Mouse (Mus musculus): ENCODE measurements around the gene Strip2.

The Strip2 gene

DNA sequence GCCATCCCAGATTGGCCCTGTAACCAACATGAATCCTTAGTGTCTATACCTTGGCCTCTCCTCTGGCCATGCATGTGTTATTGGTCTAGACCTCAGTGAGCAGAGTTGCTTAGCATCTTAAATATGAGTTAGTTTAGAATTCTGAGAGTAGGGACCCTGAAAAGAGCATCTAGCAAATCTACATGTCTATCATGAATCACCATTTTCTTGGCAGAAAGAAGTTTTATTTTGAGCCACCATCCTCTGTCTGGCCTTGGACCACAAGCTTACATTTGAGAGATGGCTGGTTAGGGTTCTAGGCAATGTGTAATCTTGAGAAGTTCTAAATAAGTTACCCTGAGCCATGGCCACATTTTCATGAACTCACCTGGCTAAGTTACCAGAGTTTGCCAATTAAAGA, 13.3 kb downstream of the Strip2 start:
- DNase-seq (ENCODE audit: low spot score), result no peak

DNA sequence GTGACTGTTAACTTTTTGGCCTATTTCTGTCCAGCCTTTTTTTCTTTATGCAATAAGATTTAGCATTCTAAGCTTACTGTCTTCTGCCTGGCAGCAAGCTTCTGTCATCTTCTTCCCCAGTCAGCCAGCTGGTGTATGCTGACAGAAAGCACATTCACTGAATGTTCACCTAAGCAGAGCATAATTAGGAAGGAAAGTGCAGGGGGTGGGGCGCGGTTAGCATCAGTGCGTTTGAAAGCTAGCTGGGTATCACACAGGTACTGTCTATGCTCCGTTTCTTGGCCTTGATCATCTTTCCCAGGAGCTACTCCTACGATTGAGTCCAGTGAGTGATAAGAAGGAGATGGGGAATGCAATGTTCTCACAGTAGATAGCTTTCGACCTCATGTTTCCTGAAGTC, 13.9 kb downstream of the Strip2 start:
- no peak for DNase-seq (ENCODE audit: low spot score)

DNA sequence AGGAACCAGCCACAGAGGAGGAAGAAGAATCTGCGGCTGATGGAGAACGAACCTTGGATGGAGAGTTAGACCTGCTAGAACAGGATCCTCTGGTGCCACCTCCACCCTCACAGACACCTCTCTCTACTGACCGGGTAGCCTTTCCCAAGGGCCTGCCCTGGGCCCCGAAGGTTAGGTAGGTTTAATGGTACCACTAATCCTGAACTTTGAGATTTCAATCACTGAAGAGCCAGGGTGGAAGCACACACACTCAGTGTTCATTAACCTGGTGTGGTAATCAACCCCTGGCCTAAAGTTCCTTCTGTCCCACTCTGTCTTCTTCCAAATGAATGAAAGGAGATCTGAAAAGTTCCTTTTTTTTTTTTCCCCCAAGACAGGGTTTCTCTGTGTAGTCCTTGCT, 14.4 kb downstream of the Strip2 start:
- DNase-seq (ENCODE audit: low spot score), result no peak

DNA sequence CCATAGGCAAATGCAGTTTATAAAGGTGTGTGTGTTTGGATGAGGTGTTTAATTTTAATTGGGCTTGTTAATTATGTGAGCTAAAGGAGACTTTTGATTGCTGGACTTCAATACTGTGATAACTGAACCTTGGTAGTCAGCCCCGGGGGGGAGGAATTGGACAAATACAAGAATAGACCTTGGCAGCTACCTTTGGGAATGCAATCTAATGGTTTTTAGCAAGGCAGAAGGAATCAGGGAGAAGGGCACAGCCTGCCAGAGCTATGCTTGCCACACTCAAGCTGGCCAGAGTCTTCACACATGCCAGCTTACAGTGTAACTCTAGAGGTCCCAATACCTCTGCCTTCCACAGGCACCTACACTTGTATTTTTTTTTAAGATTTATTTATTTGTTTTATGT, 18.9 kb downstream of the Strip2 start:
- no peak for DNase-seq (ENCODE audit: low spot score)

DNA sequence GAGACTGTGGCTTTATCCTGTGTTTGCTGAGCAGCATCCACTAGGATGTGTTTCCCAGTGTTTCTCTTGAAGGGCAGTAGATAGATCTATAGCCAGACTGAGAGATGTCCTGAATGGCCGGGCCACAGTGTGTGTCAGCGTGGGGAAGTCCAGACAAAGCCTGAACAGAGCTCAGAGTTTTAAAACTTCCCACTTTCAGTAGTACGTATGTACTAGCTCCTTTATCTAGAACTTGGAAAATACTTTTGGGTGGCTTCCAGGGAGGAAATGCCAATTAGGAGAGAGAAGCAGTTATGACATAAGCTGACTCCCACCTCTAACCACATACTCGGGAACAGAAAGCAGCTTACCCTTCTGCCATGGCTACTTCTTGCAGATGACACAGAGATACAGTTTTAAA, 23.6 kb downstream of the Strip2 start:
- DNase-seq (ENCODE audit: low spot score), result no peak

DNA sequence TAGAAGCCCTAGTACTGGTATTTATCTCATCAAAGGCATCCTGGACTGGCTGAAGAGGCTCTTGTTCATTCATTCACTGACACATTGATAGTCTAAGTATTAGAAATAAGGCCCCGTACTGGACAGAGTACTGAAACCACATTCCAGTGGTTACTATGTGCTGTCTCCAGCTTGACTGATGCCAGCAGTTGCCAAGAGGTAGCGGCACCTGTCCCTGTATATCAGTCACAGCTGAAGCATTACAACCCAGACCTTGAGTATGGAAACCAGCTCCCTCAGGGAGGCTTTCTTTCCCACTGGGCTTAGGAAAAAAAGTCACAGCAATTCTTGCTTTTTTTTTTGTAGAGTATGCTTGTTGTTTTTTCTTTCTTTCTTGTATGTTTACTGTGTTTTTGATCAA, 24.2 kb downstream of the Strip2 start:
- DNase-seq (ENCODE audit: low spot score), result no peak

DNA sequence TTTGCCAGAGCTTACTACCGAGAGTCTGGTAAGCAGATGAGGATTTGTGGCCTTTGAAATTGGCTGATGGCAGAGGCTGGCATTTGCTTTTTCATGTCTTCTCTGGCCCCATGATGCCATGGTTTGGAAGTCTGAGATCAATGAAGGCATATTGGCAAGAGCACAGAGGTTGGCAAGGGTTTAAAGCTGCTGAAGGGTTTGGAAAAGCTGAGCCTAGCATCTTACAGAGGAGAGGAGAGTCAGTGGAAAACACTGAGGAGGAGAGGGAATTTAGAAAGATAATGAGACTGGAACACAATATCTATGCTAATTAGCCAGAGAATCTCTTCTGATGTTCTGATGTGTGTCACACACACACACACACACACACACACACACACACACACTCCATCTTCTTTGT, 27.7 kb downstream of the Strip2 start:
- DNase-seq (ENCODE audit: low spot score), result no peak

DNA sequence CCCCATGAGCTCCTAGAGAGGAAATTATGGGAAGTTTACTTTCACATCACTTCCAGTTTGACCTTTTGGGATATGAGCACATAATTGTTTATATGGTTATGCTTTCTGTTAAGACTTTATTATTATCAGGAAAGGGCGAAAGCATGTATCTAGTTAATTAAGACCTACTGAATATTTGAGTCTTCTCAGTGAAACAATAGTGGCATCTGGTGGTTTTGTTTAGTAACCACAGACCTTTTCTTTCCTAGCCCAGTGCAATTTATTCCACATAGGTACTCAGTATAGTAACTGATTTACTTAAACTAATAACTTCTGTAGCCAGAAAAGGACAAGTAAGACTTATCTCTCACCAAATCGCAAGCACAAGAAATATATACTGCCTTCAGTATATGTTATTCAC, 29.8 kb downstream of the Strip2 start:
- DNase-seq (ENCODE audit: low spot score), result peak; percentile 3

DNA sequence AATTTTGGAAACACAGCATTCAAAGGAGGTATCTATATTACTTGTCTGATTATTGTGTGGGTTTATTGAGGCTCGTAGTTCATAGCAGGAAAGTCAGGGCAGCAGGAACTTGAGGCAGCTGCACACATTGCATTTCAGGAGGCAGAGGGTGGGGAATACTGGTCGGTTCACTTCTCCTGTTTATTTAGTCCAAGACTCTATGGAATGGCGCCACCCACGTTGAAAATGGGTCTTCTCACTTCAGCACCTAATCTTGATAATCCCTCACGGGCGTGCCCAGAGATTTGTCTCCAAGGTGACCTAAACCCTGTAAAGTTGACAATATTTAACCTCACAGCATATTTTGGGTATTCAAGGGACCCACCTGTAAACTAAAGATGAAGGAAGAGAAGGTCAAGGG, 31.0 kb downstream of the Strip2 start:
- no peak for DNase-seq (ENCODE audit: low spot score)

DNA sequence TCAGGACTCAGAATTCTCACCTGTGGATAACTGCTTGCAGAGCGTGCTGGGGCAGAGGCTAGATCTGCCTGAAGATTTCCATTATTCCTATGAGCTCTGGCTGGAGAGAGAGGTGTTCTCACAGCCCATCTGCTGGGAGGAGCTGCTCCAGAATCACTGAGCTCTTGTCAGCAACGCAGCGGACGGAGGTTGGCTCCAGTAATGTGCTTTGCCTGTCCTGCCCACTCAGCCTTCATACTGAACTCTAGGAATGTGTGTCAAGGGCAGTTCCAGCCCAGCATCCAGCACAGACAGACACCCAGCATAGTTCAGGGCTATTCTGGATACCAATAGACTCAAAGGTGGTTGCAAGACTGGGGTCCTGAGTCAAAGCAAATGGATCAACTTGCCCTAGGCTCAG, 39.9 kb downstream of the Strip2 start:
- DNase-seq (ENCODE audit: low spot score), result no peak

DNA sequence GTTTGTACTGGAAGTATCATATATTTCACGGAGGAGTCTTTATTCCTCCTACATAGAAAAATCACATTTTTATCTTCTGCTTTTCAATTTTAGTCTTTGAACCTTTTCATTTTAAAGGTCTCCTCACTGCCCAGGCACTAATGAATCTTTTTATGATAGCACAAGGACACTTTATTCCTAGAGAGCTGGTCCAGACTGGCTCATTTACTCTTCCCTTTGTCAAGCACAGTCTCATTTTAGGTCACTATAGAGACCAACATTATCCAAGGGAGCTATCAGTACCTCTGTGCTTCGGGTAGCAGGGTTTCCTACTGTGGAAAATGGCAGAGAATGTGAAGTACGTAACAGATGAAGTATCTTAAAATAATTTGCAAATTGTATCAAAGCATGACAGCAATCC, 41.9 kb downstream of the Strip2 start:
- DNase-seq (ENCODE audit: low spot score), result no peak

DNA sequence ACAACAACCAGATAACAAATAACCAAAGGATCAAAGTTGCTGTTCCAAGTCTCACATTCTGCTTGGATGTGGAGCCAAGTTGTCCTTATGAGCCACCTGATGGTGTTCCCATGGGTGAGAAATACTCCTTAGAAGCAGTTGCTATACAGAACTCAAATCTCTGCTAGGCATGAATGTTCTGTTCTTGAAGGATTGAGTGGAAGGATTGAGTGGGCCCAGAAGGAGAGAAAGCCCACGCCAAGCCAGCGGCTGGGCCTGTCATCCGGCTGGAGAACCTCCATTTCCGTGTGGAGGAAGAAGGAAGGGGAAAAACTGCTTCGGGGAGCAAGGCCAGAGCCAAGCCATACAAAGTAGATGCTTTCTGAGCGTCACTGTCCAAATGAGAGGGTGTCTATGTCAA, 44.3 kb downstream of the Strip2 start:
- no peak for DNase-seq (ENCODE audit: low spot score)

DNA sequence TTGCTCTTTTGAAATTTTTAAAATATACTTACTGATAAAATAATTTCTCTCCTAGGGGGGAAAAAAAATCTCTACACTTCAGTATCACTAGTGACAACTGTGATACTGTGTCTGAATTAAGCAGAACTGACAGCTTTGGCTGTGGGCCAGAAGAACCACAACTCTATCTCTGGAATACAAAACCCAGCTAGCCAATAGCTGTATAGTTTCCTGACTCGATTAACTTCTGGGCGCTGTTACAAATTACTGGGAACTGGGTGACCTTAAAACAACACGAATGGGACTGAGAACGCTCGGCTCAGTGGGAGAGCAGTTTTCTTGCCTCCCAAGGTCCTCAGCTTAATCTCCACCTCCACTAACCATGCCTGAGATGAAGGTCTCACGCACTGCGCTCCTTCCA, 51.1 kb downstream of the Strip2 start:
- DNase-seq (ENCODE audit: low spot score), result no peak

DNA sequence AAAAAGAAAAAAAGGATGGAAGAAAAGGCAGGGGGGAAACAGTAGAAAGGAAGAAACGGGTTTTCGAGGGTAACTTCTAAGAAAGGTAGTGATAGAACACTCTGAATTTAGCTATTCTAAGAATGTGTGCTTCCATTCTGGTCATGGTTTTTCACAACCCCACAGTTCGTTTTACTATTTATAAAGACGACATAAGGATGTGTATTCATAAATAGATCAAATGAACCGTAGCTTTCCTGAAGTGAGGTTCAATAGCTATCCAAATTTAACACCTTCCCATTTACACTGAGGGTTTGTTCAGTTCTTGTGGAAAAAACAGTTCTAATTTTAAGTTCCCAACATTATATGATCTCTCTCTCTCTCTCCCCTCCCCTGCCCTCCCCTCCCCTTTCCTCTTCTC, 56.5 kb downstream of the Strip2 start:
- no peak for DNase-seq (ENCODE audit: low spot score)

DNA sequence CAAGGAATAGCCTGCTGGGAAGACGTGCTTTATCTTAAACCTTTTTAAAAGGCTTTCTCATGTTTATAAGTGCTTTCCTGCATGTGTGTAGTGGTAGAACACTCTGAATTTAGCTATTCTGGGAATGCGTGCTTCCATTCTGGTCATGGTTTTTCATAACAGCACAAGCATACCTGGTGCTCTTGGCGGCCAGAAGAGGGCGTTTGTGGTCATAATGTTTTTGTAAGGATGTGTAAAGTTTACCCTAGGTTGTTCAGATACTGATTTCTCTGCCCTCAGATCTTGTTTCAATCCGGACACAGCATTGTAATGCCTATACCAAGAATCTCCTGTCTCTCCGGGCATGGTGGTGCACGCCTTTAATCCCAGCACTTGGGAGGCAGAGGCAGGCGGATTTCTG, 58.0 kb downstream of the Strip2 start:
- no peak for DNase-seq (ENCODE audit: low spot score)

DNA sequence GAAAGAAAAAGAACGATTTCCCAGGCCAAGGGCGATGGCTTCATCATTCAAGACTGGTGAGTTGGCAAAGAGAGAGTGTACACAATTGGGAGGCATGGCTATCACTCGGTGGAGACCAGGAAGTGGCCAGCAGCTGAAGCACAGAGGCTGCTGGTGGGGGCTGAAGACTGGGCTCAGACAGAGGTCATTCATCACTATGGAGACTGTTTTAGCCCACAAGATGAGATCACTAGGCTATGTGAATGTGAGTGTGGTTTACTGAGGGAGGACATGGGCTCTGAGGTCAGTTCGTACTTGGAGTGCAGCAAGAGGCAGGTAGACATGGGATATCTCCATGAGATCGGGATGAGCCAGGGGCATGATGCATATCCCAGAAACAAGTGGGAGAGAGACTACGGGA, 63.6 kb downstream of the Strip2 start:
- no peak for DNase-seq (ENCODE audit: low spot score)

DNA sequence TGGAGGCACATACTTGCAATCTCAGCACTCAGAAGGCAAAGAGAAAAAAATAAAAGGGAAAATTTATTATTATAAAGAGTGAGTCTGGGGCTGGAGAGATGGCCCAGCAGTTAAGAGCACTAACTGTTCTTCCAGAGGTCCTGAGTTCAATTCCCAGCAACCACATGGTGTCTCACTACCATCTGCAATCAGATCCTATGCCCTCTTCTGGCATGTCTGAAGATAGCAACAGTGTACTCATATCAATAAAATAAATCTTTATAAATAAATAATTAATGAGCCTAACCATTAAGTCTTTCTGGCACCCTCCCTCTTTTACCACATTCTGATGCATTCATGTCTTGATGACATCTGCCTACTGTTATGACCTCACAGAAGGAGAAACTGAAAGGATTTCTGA, 65.0 kb downstream of the Strip2 start:
- DNase-seq (ENCODE audit: low spot score), result no peak

DNA sequence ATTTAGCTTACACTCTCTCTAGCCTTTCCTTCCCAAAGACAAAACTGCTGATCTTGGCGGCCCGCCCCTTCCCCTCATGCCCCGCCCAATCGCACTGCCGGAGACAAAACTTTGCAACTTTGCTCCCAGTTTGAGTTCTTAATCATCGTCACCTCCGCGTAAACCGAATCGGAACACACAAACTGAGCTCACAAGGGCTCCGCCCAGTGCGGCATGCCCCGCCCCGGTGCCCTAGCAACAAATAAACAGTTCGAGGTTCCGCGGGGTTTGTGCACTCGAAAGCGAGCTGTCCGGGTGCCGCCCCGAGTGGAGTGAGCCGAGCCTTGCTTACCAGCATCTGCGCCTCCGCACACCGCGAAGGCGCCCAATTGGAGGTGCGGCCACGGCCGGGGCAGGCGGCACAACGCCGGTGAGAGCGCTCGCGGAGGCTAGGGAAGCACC, 68.3 kb downstream of the Strip2 start:
- peak; percentile 84 for DNase-seq (ENCODE audit: low spot score)

DNA sequence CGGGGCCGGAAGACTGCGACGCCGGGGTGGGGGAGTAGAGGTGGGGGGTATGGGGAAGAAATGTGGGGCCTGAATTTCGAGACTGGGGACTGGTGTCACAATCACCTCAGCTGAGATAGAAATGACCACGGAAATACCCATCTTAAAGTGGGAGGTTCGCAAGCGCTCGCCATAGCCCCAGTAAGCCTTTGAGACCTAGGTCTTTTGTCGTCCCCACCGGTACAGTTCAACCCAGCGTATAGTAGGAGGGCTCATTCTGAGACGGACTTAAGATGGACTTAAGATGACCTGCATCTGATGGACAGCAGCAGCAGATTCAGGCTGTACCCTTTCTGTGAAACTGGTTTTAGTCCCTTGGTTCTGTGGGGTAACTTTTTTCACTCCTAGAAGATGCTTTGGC, 68.7 kb downstream of the Strip2 start:
- DNase-seq (ENCODE audit: low spot score), result peak; percentile 43

DNA sequence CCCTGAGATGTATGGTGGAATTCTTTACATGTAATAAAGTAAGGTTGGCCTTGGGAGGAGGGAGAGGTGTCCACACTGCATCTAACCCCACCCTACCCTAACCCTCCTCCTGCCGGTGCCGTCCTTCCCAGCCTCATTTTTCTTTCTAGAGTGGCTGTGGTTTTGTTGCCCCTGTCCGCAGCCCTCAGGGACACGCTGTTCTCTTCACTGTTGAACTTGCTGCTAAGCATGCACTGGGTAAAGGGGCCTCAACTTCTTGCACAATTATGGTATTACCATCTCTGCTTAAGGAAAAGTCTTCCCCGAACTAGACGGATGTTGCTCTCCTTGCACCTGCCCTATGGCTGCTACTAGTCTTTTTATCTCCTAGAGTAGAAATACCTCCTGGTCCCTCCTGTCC, 69.2 kb downstream of the Strip2 start:
- no peak for DNase-seq (ENCODE audit: low spot score)

DNA sequence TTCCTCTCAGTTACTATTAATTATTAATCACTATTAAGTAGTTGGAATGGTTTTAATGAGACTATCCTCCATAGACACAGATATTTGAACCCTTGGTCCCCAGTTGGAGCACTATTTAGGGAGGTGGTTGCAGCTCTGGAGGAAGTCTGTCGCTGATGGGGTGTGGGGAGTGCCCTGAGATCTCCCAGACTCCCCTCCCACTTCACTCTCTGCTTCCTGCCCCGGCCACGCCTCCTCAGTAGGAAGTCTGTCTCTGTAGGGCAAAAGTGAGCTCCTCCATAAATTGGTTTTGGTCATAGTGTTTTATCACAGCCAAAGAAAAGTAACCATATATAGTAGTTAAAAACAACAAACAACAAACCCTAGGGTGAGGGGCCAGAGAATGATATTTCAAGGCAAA, 70.4 kb downstream of the Strip2 start:
- DNase-seq (ENCODE audit: low spot score), result no peak

DNA sequence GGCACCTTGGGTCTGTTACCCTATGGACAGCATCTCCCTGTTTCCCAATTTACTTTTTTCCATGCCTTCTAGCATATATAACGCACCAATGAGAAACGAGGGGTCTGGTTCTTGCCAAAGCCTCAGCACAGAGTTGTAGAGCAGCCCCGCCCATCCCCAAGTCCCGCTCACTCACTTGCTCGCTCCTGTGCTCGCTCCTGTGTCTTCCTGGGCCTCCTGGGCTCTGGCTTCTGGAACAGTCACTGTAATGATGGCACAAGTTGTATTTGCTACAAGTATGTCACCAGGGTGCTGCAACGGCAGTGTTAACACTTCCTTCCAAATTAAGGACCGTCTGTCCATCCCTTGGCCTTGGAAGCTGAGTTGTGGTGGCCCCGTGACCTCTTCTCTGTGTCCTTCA, 81.3 kb downstream of the Strip2 start:
- no peak for DNase-seq (ENCODE audit: low spot score)

DNA sequence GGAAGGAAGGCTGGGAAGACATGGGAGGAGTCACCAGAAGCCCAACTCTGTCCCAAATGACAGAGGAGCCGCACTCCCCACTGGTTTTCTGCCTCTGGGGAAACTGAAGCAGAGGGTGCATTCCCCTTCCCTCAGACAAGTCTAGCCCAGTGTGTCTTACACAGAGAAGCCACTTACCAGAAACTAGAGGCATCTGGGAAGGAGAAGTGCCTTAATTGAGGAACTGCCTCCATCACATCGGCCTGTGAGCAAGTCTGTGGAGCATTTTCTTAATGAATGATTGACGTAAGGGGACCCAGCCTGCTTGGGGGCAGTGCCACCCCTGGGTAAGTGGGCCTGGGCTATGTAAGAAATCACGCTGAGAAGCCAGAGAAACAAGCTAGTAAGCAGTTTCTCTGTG, 82.0 kb downstream of the Strip2 start:
- no peak for DNase-seq (ENCODE audit: low spot score)

DNA sequence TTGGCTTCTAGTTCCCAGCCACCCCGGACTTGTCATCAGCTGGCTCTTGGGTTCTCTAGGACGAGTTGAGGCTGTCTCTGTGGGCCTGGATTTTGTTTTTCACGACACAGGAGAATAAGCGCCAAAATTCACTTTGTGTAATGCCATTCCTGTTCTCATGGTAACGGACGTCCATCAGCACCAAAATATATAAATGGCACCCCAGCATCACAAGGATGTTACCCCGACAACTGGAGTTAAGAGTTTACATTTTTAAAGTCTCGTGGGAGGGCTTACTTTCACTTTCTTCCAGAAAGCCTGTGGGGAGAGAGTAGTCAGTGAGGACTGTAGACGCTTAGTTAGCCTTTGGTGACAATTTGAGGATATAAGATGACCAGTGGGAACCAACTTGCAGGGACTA, 85.8 kb downstream of the Strip2 start:
- no peak for DNase-seq (ENCODE audit: low spot score)

DNA sequence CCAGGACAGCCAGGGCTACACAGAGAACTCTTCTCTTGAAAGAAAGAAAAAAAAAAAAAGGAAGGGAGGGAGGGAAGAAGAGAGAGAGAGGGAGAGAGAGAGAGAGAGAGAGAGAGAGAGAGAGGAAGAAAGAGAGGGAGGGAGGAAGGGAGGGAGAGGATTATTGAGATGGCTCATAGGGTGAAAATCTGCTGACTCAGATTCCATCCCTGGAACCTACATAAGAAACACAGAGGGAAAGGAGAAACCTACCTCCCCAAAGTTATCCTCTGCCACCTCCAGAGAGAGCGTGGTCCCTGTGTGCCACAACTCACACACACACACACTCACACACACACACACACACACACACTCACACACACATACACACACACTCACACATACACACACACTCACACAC, 89.0 kb downstream of the Strip2 start:
- DNase-seq (ENCODE audit: low spot score), result no peak

Measured in embryo, embryonic 10.5 days (tissue).